Mouse (Mus musculus): Measurements from ENCODE around the gene Shank1. TPM values are rescaled to one million over a fixed set of nuclear protein-coding genes. Genes with fewer than 3 reads are reported as not detected.

Shank1 gene
- 48.1 and 60.3 TPM in 2 replicates for total RNA-seq (2014; rRNA removed)
- 33.9 and 39.2 TPM in 2 replicates for polyA plus RNA-seq (2015; fragmentation: Nextera tagmentation; extraction: Ambion mirVana)

GRCm38 (mm10) chr7:44309475-44310284 is at the start of gene Shank1:
Gene Shank1 (plus strand): TSS chr7:44310253.
- WGBS = 27% methylated on average over 10 of the region's 22 CpGs
- no peak for TF ChIP-seq CTCF (IDR thresholded peaks at IDR 0.05)
- H3K9me3 ChIP-seq (ENCODE audit: low read length) = no peaks in the 10 kb centered on the region
- DNase-seq (ENCODE audit: low spot score) = peak; percentile 40
- H3K27me3 ChIP-seq (ENCODE audit: insufficient read depth, low read length) = no peaks in the 10 kb centered on the region
- no peak for ATAC-seq (ENCODE audit: low FRiP score)
- peaks cover 17% of the 10 kb centered on the region for H3K36me3 ChIP-seq (ENCODE audit: insufficient read depth, low read length)
- H3K27ac ChIP-seq (ENCODE audit: low read depth, low read length) = peak within 1 kb of the TSS; percentile 84
- peak within 1 kb of the TSS; percentile 76 for H3K4me3 ChIP-seq (ENCODE audit: low read depth, low read length)
- peaks cover 6% of the 10 kb centered on the region; the same call in 1 of the 2 replicates for H3K4me1 ChIP-seq (ENCODE audit: insufficient read depth, low read length)
- peak within 1 kb of the TSS; percentile 94 for H3K4me2 ChIP-seq (ENCODE audit: low read depth, low read length, poor library complexity, severe bottlenecking)
- peak within 1 kb of the TSS; percentile 86 for H3K9ac ChIP-seq (replicated peaks; ENCODE audit: low read length, poor library complexity, severe bottlenecking)

GRCm38 (mm10) chr7:44260410-44260809 is 49.6 kb upstream of the Shank1 start:
- ATAC-seq (ENCODE audit: low FRiP score) (no peak), DNase-seq (ENCODE audit: low spot score) (no peak)
- H3K9me3 ChIP-seq (ENCODE audit: low read length) = no peaks in the 10 kb centered on the region
- H3K4me2 ChIP-seq (ENCODE audit: low read depth, low read length, poor library complexity, severe bottlenecking) = no peak overlapping the region
- no peak for TF ChIP-seq CTCF (IDR thresholded peaks at IDR 0.05)
- H3K4me1 ChIP-seq (ENCODE audit: insufficient read depth, low read length) = no peaks in the 10 kb centered on the region; the same call in 1 of the 2 replicates
- no peaks in the 10 kb centered on the region for H3K36me3 ChIP-seq (ENCODE audit: insufficient read depth, low read length)
- no peak overlapping the region for H3K27ac ChIP-seq (ENCODE audit: low read depth, low read length)
- 71% methylated on average over 6 of the region's 6 CpGs for WGBS
- H3K4me3 ChIP-seq (ENCODE audit: low read depth, low read length) = no peak overlapping the region
- no peaks in the 10 kb centered on the region for H3K27me3 ChIP-seq (ENCODE audit: insufficient read depth, low read length)
- no peak overlapping the region for H3K9ac ChIP-seq (replicated peaks; ENCODE audit: low read length, poor library complexity, severe bottlenecking)

- TF ChIP-seq CTCF (IDR thresholded peaks at IDR 0.05) = no peak
- H3K36me3 ChIP-seq (ENCODE audit: insufficient read depth, low read length) = no peaks in the 10 kb centered on the region
- 37% methylated on average over 5 of the region's 5 CpGs for WGBS
- no peak within 1 kb of the TSS for H3K9ac ChIP-seq (replicated peaks; ENCODE audit: low read length, poor library complexity, severe bottlenecking)
- no peak within 1 kb of the TSS for H3K4me3 ChIP-seq (ENCODE audit: low read depth, low read length)
- no peak for ATAC-seq (ENCODE audit: low FRiP score)
- no peaks in the 10 kb centered on the region; the same call in 1 of the 2 replicates for H3K4me1 ChIP-seq (ENCODE audit: insufficient read depth, low read length)
- DNase-seq (ENCODE audit: low spot score) = no peak
- H3K27me3 ChIP-seq (ENCODE audit: insufficient read depth, low read length) = no peaks in the 10 kb centered on the region
- no peak within 1 kb of the TSS for H3K27ac ChIP-seq (ENCODE audit: low read depth, low read length)
- H3K4me2 ChIP-seq (ENCODE audit: low read depth, low read length, poor library complexity, severe bottlenecking) = no peak within 1 kb of the TSS
- H3K9me3 ChIP-seq (ENCODE audit: low read length) = no peaks in the 10 kb centered on the region
Measured at GRCm38 (mm10) chr7:44261147-44261546, 48.9 kb upstream of the Shank1 start, which contains the start of gene Gm15517. Gene Gm15517 (plus strand): TSS chr7:44261447.

- WGBS = 1% methylated on average over 34 of the region's 34 CpGs
Measured at GRCm38 (mm10) chr7:44262791-44263643, 47.0 kb upstream of the Shank1 start.

GRCm38 (mm10) chr7:44268117-44268516 is 41.9 kb upstream of the Shank1 start:
- H3K4me2 ChIP-seq (ENCODE audit: low read depth, low read length, poor library complexity, severe bottlenecking) = no peak overlapping the region
- no peaks in the 10 kb centered on the region for H3K9me3 ChIP-seq (ENCODE audit: low read length)
- no peak overlapping the region for H3K9ac ChIP-seq (replicated peaks; ENCODE audit: low read length, poor library complexity, severe bottlenecking)
- H3K36me3 ChIP-seq (ENCODE audit: insufficient read depth, low read length) = no peaks in the 10 kb centered on the region
- no peak overlapping the region for H3K27ac ChIP-seq (ENCODE audit: low read depth, low read length)
- no peaks in the 10 kb centered on the region; the same call in 1 of the 2 replicates for H3K4me1 ChIP-seq (ENCODE audit: insufficient read depth, low read length)
- no peak for ATAC-seq (ENCODE audit: low FRiP score)
- no peak for TF ChIP-seq CTCF (IDR thresholded peaks at IDR 0.05)
- no peak for DNase-seq (ENCODE audit: low spot score)
- H3K4me3 ChIP-seq (ENCODE audit: low read depth, low read length) = no peak overlapping the region
- no peaks in the 10 kb centered on the region for H3K27me3 ChIP-seq (ENCODE audit: insufficient read depth, low read length)
- WGBS = 80% methylated on average over 11 of the region's 11 CpGs

More at GRCm38 (mm10) chr7:44262791-44263643, 47.0 kb upstream of the Shank1 start:
- peak; percentile 87 for ATAC-seq (ENCODE audit: low FRiP score)
- Histone ChIP-seq H3K9me3 (ENCODE audit: low read length) (no peaks in the 10 kb centered on the region), H3K4me1 (ENCODE audit: insufficient read depth, low read length) (no peaks in the 10 kb centered on the region; the same call in 1 of the 2 replicates), H3K36me3 (ENCODE audit: insufficient read depth, low read length) (no peaks in the 10 kb centered on the region), H3K9ac (replicated peaks; ENCODE audit: low read length, poor library complexity, severe bottlenecking) (peak overlapping the region; percentile 55), H3K27me3 (ENCODE audit: insufficient read depth, low read length) (no peaks in the 10 kb centered on the region), H3K4me3 (ENCODE audit: low read depth, low read length) (peak overlapping the region; percentile 36), H3K27ac (ENCODE audit: low read depth, low read length) (peak overlapping the region; percentile 57), H3K4me2 (ENCODE audit: low read depth, low read length, poor library complexity, severe bottlenecking) (peak overlapping the region; percentile 67)
- peak; percentile 99 for TF ChIP-seq CTCF (IDR thresholded peaks at IDR 0.05)
- DNase-seq (ENCODE audit: low spot score) = peak; percentile 98
